Mouse (Mus musculus): ENCODE measurements around the gene Git1.

The Git1 gene

DNA sequence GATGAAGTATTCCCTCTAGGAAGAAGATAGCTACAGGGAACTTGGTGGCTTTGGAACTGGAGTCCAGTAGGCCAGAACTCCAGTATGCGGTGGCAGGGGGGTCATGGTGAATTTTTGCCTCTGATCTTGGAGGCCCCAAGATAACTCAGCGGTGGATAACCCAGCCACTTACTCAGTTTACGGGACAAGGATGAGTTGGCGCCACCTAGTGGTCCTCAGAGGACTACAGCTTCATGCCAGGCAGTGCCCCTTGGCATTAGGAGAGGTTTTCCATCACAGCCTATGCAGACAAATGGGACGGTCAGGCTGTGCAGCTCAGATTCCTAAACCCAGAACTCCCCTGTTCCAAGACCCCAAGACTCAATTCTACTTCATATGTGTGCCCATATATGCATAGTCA lies 8.0 kb downstream of the Git1 start:
- DNase-seq (ENCODE audit: low spot score in 2 of 2): peak in 1 of 2 experiments; percentile 79

DNA sequence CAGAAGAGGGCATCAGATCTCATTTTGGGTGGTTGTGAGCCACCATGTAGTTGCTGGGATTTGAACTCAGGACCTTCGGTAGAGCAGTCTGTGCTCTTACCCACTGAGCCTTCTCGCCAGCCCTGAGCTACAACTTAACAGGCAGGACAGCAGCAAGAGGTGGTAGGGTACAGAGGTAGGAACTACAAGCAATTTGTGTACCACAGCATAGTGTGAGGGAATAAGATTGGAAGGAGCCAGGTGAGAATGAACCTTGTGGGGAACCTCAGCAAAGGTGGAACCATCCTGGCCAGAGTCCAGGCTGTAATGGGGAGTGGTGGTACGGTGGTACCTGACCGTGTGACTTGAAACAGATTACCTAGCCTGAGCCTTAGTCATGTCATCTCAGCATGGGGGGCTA lies 8.6 kb downstream of the Git1 start:
- no peak for DNase-seq (ENCODE audit: low spot score in 2 of 2)

DNA sequence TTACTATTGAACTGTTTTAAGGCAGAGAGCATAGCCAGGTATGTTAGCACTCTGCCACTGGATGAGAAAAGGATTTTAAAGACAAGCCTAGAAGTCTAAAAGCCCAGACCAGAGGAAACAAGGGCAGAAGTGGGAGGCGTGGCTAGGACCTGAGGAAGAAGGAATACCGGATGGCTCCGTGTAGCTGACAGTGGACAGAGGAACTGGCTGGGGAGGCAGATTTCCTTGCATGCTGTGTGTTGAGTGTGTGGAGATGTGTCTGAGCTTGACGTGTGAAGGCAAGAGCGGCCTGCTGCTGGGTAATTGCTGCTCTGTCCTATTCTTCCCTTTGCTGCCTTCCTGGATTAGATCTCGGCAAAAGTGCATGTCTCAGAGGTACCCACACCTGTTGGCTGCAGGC lies 9.1 kb downstream of the Git1 start:
- DNase-seq (ENCODE audit: low spot score in 2 of 2): no peak

DNA sequence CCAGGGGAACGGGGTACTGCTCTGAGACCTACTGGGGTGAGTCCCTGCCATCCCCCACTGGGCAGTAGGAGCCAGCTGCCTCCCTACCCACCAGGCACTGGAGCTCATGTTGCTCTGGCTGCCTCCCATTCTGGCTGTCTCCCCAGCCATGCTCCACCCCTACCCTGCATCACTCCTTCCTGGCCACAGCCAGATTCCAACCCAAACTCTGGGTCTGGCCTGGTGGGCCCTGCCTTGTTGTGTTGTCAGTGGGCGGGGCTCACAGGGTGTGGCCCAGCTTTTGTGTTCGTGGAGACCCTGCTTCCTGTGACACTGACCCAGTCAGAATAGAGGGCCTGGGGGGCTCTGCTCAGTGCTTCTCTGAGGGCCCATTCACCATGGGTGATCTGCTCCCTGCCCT lies 10.1 kb downstream of the Git1 start:
- DNase-seq (ENCODE audit: low spot score in 2 of 2): no peak

DNA sequence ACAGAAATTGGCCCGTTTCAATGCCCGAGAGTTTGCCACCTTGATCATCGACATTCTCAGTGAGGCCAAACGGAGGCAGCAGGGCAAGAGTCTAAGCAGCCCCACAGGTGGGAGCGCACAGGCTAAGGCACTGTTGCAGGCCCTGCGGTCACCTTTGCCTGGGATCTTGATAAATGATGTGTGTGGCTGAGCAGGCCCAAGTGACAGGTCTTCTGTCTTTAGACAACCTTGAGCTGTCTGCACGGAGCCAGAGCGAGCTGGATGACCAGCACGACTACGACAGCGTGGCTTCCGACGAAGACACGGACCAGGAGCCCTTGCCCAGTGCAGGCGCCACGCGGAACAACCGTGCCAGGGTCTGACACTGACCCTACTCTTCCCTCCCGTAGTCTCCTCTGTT lies 11.0 kb downstream of the Git1 start:
- DNase-seq (ENCODE audit: low spot score in 2 of 2): no peak

DNA sequence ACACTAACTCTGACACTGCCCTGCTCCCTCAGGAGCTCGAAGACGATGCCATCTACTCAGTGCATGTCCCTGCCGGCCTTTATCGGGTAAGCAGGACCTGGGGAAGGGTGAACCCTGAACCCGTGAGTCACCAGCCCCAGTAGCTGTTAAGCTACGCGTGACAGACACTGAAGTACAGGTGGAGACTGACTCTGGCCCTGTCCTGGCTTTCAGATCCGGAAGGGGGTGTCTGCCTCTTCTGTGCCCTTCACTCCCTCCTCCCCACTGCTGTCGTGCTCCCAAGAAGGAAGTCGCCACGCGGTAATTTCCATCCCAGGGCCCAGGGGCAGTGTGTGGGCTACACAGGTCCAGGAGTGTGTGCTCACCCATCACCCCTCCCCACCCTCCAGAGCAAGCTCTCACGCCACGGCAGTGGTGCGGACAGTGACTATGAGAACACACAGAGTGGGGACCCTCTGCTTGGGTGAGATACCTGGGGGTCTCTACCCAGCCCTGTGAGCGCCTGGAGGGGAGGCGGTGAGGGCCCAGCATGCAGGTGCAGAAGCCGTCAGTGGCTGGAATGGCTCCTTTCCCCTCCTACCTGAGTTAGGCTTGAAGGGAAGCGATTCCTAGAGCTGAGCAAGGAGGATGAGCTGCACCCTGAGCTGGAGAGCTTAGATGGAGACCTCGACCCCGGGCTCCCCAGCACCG lies 12.1 kb downstream of the Git1 start:
- DNase-seq (ENCODE audit: low spot score in 2 of 2): no peak

DNA sequence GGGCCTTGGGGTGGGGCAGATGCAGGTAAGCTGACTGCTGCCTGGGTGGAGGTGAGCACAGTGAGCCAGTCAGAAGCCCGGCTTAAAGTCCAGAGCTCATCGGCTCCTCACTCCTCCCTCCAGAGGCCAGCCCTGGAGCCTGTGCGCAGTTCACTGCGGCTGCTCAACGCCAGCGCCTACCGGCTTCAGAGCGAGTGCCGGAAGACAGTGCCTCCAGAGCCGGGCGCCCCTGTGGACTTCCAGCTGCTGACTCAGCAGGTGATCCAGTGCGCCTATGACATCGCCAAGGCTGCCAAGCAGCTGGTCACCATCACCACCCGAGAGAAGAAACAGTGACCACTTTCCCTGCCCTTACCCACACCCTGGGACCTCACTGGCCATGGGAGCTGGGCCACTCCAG lies 12.9 kb downstream of the Git1 start:
- no peak for DNase-seq (ENCODE audit: low spot score in 2 of 2)

DNA sequence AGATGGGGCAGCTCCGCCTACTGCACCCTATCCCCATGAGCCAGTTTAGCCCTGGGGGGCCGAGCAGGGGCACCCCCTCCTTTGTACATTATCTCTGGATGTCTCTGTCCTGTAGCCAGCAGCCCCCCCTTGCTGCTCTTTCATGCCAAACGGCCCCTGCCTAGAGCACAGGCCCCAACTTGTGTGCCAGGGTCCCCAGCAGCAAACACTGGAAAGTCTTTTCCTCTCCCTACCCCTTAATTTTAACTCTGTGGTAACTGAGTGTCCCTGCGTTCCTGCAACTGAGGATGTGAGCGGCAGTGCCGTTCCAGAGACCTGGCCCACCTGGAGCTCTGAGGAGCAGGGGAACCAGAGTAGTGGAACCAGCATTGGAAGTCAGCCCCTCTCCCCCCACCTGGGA lies 13.6 kb downstream of the Git1 start:
- no peak for DNase-seq (ENCODE audit: low spot score in 2 of 2)

DNA sequence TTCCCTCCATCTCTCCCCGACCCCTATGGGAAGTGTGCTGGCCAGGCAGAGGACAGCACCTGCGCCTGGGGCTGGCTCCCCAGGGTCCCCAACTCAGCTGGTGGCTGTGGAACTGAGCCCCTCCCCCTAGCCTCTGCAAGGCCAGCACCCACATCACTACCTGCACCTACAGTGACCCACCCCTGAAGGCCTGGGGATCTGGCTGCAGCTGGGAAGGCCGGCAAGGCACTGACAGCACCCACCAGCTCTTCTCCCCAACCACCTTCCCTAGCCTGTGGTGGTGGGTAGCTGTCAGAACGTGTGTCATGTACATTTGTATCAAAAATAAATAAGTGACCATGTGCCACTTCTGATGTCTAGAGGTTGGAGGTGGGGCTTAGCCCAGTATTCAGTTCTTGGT lies 14.1 kb downstream of the Git1 start:
- DNase-seq (ENCODE audit: low spot score in 2 of 2): no peak

DNA sequence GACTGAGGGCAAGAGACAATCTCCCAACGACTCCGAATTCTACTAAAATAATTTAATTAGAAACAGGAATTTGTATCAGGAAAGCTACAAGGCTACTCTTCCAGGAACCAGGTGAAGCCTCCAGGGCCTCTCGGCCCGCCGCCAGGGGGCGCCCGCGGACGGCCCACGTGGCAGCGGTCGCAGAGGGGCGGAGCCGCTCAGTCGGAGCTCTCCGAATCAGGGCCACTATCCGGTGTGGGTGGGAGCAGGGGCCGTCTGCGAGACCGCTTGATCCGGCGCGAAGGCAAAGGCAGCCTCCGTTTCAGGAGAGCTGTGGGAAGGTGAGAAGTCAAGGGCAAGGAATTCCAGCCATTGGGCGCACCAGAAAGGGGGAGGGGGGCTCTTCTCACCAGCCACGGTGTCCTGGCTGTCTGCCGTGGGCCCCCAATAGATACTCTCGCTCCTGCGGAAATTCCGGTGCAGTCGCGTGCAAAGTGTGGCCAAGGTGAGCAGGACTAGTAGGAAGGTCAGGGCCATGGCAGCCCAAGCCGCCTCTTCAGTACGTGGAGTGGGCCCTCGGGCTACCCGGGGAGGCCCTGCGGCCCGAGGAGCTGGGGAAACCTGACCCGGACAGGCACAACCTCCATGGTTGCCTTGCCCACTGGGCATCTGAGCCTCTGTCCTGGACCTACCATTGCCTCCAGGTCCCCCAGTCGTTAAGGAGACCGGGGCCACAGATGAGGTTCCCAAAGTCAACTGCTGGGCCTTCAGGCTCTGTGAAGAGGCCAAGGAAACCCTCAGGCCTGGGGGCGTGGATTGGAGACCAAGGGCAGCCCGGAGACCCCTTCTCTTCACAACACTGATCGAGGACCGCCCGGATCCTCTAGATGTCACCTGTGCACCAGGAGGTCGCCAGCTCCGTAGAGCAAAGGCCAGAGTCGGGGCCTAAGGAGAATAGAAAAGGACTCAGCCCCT lies 15.0 kb downstream of the Git1 start:
- peak; percentile 81 to 88 for DNase-seq (ENCODE audit: low spot score in 2 of 2)

DNA sequence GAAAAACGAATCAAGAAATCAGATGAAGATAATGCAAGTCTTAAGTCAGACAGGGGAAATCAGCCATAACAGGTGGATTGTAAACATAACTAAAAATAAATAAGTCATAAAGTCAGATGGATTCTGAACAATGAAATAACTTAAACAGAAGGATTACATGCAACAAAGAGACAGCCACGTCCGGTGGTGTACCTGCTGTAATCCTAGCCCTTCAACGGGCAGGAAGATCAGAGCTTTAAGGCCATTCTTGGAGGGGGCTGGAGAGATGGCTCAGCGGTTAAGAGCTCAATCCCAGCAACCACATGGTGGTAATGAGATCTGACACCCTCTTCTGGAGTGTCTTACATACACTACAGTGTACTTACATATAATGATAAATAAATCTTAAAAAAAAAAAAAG lies 18.0 kb downstream of the Git1 start:
- DNase-seq (ENCODE audit: low spot score in 2 of 2): peak in 1 of 2 experiments; percentile 1

DNA sequence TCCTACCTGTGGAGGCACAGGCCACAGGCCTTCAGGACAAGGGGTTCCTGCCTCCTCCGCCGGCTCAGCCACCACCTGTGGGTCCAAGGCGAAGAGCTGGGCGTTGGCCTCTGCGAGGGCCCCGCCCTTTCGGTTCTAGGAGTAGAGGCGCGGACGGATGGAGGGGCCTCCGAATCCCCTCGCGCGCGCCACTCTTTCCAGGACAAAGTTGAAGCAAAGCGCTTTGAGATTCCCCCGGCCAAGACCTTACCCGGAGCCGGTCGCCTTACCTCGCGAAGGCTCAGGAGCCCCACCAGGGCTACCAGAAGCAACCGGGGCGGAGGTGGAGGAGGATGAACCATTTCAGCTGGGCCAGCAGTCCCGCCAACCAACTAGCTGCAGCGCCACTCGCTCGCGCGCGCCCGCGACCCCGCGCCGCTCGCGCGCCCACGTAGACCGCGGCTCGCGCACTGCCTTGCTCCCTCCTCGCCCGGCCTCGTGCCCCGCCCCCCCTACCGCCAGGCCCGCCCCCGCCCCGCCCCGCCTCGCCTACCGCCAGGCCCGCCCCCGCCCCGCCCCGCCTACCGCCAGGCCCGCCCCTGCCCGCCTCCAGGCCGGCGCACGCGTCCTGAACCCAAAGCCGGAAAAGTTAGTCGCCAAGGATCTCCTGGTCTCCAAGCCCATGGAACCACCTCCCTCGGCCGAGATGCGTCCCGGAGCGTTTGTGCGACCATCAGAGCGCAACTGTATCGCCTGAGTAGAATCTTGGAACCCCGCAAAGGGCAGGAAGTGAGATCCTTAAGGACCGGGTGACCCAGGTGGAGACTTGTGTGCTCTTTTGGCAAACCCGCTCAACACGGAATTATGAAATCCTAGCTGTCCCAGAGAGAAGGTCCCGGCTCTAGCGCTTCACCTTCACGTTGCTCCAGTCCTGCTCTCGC lies 19.8 kb downstream of the Git1 start:
- peak; percentile 86 to 88 for DNase-seq (ENCODE audit: low spot score in 2 of 2)

DNA sequence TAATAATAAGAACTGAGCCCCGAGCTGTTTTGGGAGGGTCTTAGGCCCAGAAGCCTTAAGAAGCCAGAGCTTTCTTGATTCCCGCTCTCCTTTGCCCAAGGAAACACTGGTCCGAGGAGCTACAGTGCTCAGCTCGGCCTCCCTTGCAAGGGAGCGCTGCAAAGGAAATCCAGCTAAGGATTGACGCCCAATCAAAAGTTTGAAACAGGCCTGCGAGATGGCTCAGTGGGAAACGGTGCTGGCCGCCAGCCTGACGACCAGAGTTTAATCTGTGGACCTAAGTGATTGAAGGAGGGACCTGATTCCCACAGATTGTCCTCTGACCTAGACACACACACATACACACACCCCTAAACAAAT lies 20.4 kb downstream of the Git1 start:
- DNase-seq (ENCODE audit: low spot score in 2 of 2): no peak

DNA sequence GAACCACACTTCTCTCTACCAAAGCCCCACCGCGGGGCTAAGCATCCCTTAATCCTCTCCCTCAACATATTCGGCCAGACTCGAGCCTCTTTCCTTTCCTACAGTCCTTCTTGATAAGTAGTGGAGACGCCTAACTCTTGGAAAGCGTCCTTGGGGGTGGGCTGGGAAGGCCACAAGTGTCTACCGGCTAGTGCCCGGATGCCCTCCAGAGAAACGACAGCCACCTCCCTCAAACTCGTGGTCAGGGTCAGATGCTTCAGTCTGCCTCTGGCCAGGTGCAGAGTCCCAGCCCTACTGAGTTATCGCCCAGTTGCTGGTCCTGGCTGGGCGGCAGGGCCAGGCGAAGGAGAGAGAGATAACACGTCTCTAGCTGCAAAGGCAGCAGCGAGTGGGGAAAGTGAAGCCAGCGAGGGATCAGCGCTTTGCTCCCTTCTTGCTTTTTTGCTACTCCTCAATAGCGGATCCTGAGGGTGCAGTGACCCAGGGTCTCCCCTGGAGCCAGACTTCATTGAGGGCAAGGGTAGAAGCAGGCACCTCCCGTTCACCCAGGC lies 21.0 kb downstream of the Git1 start:
- DNase-seq (ENCODE audit: low spot score in 2 of 2): no peak

DNA sequence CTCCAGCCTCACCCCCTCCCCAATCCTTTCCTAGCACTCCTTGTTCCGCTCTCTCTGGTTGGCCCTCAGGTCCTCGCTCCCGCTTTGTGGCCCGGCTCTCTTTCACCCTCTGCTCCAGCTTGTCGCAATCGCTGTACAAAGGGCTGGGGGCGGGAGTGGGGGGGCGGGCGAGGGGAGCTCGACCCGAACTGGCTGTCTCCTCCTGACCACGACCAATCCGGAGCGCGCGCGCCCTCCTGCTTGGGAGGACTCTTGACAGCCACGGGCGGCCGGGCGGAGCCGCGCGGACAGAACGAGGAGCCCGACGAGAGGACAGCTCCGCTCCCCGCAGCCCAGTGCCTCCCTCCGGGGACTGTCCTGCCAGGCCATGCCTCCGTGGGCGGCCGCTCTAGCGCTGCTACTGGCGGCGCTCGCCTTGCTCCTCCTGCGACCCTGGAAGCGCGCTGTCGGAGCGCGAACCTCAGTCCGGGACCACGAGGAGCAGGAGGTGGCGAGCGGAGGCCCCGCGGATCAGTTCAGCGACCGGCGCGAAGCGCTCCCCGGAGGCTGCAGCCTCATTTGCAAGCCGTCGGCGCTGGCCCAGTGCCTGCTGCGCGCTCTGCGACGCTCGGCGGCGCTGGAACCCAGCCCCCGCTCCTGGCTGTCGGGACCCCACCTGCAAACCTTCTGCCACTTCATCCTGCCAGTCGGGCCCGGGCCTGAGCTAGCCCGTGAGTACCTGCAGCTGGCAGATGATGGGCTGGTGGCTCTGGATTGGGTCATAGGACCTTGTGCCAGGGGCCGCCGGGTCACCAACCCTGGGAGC lies 21.7 kb downstream of the Git1 start, which contains the start of gene Abhd15:
TSS of gene Abhd15 (plus strand) at position 290 of the 805 bp plus-strand sequence.
- DNase-seq (ENCODE audit: low spot score in 2 of 2): peak in 1 of 2 experiments; percentile 74

DNA sequence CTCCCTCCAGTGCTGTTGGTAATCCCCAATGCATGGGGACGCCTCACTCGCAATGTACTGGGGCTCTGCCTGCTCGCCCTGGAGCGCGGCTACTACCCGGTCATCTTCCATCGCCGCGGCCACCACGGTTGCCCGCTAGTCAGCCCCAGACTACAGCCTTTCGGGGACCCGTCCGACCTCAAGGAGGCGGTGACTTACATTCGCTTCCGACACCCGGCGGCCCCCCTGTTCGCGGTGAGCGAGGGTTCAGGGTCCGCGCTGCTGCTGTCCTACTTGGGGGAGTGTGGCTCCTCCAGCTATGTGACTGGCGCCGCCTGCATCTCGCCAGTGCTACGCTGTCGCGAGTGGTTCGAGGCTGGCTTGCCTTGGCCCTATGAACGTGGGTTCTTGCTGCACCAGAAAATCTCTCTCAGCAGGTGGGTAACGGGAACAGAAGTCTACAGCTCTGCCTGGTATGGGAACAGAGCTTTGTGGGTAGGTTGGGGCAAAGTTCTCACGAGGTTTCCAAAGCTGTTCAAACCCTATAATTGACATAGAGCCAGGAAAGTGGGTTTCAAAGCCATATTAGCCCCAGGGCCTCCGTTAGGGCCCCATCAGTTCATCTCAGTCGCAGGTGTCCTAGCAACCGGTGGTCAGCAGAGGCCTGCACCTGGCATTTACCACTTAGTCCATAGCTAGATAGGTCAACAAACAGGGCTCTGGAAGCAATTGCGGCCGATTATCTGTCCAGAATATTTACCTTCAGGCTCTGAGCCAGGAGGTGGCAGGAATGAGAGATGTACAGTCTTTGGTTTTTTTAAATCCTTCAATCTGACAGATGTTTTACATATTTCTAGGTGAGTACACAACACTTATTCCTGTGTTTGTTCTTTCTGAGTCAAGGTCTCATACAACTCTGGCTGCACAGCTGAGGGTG lies 22.5 kb downstream of the Git1 start, which contains the start of gene Trp53i13:
TSS of gene Trp53i13 (minus strand) at position 344 of the 916 bp plus-strand sequence.
- peak in 1 of 2 experiments; percentile 15 for DNase-seq (ENCODE audit: low spot score in 2 of 2)

DNA sequence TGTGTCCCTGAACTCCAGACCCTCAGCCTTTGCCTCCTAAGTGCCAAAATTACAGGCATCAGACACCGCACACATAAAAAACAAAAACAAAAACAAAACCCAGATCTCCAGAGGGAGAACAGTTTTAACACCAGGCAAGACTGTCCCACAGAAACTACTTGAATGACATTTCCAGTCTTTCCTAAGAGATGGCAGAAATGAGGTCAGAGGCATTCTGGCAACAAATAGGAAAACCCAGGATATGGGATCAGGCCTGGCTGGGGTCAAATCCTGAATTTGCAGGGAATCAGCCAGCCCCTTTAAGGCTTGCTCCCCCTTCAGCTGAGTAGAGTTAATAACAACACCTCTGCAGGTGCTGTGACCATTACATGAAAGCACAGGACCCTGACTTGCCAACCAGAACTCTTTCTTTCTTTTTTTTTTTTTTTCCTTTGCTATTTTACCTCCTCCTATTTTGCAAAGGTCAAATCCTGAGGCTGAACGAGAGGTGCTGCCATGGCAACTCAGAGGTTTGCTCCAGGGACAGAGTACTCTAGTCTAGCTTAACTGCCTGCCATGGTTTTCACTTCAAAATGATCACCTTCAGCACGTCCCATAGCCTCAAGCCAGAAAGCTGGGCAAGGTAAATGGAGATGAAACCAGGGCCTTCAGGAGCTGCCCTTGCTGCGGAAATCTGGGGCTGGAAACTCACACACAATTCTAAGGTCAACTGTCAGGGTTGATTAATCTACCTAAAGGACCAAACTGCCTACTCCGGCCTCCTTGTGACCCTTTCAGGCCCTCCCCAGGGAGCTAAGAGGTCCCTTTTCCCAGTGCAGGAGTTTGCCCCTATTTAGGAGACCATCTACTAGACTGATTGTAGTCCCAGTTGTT lies 23.4 kb downstream of the Git1 start:
- peak in 1 of 2 experiments; percentile 14 for DNase-seq (ENCODE audit: low spot score in 2 of 2)

DNA sequence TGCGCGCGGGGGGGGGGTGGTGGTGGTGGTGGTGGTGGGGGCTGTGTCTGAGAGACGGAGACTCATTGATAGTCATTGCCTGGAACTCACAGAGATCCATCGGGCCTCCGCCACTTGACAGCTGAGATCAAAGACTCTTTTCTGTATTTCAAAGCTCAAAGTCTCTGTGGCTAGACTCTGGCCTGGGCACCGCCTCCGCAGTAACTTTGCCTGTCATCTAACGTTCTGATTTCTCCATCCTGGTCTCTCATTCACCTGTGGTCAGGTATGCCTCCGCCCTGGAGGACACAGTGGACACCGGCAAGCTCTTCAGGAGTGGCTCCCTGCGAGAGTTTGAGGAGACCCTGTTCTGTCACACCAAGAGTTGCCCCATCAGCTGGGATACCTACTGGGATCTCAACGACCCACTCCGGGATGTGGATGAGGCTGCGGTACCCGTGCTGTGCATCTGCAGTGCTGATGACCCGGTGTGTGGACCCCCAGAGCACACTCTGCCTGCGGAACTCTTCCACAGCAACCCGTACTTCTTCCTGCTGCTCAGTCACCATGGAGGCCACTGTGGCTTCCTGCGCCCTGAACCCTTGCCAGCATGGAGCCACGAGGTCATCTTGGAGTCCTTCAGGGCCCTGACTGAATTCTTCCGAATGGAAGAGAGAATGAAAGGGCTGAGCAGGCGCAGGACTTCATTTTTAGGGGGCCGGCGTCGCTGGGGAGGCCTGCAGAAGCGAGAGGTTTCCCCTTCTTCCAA lies 24.9 kb downstream of the Git1 start:
- no peak for DNase-seq (ENCODE audit: low spot score in 2 of 2)
